Mouse (Mus musculus): Measurements from ENCODE around the gene Hnrnpl.

- TF ChIP-seq CTCF (IDR thresholded peaks at IDR 0.05; ENCODE audit: insufficient read depth, low read depth, low read length) (no peak), POLR2A (IDR thresholded peaks at IDR 0.05; ENCODE audit: insufficient read depth, low read depth, low read length) (no peak)
Measured at GRCm38 (mm10) chr7:28785161-28785560, 23.2 kb upstream of the Hnrnpl start.
